Mouse (Mus musculus) erythroblast, embryonic 14.5 days (primary cell): ENCODE data around the gene Rbm20.

Experiments used
- GATA1 ChIP-seq: IDR thresholded peaks from 2 replicates; pipeline ENCODE4 v1.6.1; 2012; ENCODE audit warnings: low read length, inconsistent platforms, mixed read lengths
- TAL1 ChIP-seq: IDR thresholded peaks from 3 replicates; pipeline ENCODE4 v1.6.1; 2012; ENCODE audit warnings: low read length, inconsistent platforms, mixed read lengths

DNA sequence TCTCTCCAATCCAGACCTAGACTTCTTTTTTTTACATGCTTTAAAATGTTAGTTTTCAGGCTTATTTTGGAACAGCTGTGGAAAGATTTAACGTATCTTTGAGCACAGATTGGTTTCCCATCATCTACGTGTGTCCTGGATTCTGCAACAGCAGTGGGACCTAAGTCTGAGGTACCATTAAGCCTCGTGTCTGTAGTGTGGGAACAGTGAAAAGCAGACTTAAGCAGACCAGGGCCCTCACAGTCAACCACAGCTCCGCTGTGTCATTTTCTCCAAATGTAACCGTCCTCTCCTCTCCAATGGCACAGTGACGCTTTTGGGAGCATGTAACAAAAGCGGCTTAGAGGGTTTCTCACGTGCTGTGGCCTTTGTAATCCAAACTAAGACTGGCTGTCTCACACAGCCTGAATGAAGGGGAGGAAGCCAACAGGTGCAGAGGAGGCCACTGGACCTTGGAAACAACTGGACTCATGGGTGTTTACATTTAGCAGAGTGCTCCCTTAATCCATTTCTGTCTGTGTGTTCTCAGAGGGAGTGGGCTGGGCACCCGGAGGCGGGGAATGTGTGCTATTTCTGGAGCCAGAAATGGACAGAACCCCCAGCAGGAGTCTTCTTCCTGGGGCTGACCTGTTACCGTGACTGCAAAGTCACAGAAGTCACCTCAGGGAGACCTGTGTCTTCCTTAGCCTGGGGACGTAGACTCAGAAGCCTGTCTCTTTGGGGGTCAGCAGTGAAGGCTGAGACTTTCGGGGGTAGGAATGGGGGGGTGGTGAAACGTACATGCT lies 15.0 kb upstream of the Rbm20 start:
- TF ChIP-seq GATA1 (no peak), TAL1 (no peak)
